Mouse (Mus musculus): ENCODE results near the gene Stab2. TPM values are rescaled to one million over a fixed set of nuclear protein-coding genes. Genes with fewer than 3 reads are reported as not detected.

The Stab2 gene
- polyA plus RNA-seq, 1 experiment from 2014 or later: 0.18 TPM

GRCm38 (mm10) chr10:87035866-87036265 lies 28.0 kb upstream of the Stab2 start:
- Histone ChIP-seq H3K27ac (no peak overlapping the region), H3K9ac (replicated peaks) (no peak overlapping the region), H3K36me3 (no peaks in the 10 kb centered on the region), H3K9me3 (no peaks in the 10 kb centered on the region), H3K27me3 (no peaks in the 10 kb centered on the region), H3K4me3 (replicated peaks) (no peak overlapping the region), H3K4me2 (no peak overlapping the region), H3K4me1 (replicated peaks) (0 out of 2 replicates have a peak, but pooled peaks cover 4% of the 10 kb centered on the region)
- WGBS: 89% methylated on average over 15 of the region's 15 CpGs
- ATAC-seq (ENCODE audit: insufficient number of reproducible peaks, insufficient read depth, low FRiP score, low TSS enrichment, low read depth): no peak

- Histone ChIP-seq H3K9ac (replicated peaks) (no peak overlapping the region), H3K9me3 (no peaks in the 10 kb centered on the region), H3K27ac (no peak overlapping the region), H3K36me3 (no peaks in the 10 kb centered on the region), H3K4me1 (replicated peaks) (0 out of 2 replicates have a peak, but pooled peaks cover 4% of the 10 kb centered on the region), H3K27me3 (no peaks in the 10 kb centered on the region), H3K4me3 (replicated peaks) (no peak overlapping the region), H3K4me2 (no peak overlapping the region)
- 90% methylated on average over 8 of the region's 8 CpGs for WGBS
- no peak for ATAC-seq (ENCODE audit: insufficient number of reproducible peaks, insufficient read depth, low FRiP score, low TSS enrichment, low read depth)
Measured at GRCm38 (mm10) chr10:87032768-87033167, 24.9 kb upstream of the Stab2 start.

- Histone ChIP-seq H3K27me3 (no peaks in the 10 kb centered on the region), H3K4me2 (no peak overlapping the region), H3K9me3 (no peaks in the 10 kb centered on the region), H3K27ac (no peak overlapping the region), H3K9ac (replicated peaks) (no peak overlapping the region), H3K4me3 (replicated peaks) (no peak overlapping the region), H3K4me1 (replicated peaks) (no peaks in the 10 kb centered on the region), H3K36me3 (no peaks in the 10 kb centered on the region)
- WGBS: 3% methylated on average over 9 of the region's 10 CpGs
- ATAC-seq (ENCODE audit: insufficient number of reproducible peaks, insufficient read depth, low FRiP score, low TSS enrichment, low read depth): no peak
Measured at GRCm38 (mm10) chr10:87024884-87025283, 17.1 kb upstream of the Stab2 start.

- Histone ChIP-seq H3K4me3 (replicated peaks) (no peak overlapping the region), H3K36me3 (no peaks in the 10 kb centered on the region), H3K9ac (replicated peaks) (no peak overlapping the region), H3K9me3 (no peaks in the 10 kb centered on the region), H3K27me3 (no peaks in the 10 kb centered on the region), H3K4me2 (no peak overlapping the region), H3K4me1 (replicated peaks) (no peaks in the 10 kb centered on the region), H3K27ac (no peak overlapping the region)
- ATAC-seq (ENCODE audit: insufficient number of reproducible peaks, insufficient read depth, low FRiP score, low TSS enrichment, low read depth): no peak
- WGBS: 74% methylated on average over 13 of the region's 16 CpGs
Measured at GRCm38 (mm10) chr10:87020711-87021110, 12.9 kb upstream of the Stab2 start.

GRCm38 (mm10) chr10:87018876-87019275 lies 11.1 kb upstream of the Stab2 start:
- no peak overlapping the region for H3K4me3 ChIP-seq (replicated peaks)
- no peaks in the 10 kb centered on the region for H3K36me3 ChIP-seq
- ATAC-seq (ENCODE audit: insufficient number of reproducible peaks, insufficient read depth, low FRiP score, low TSS enrichment, low read depth): no peak
- no peak overlapping the region for H3K27ac ChIP-seq
- no peak overlapping the region for H3K4me2 ChIP-seq
- 76% methylated on average over 9 of the region's 9 CpGs for WGBS
- H3K27me3 ChIP-seq: no peaks in the 10 kb centered on the region
- no peaks in the 10 kb centered on the region for H3K4me1 ChIP-seq (replicated peaks)
- no peak overlapping the region for H3K9ac ChIP-seq (replicated peaks)
- H3K9me3 ChIP-seq: no peaks in the 10 kb centered on the region

GRCm38 (mm10) chr10:87016151-87016692 lies 8.4 kb upstream of the Stab2 start:
- no peak overlapping the region for H3K27ac ChIP-seq
- H3K9ac ChIP-seq (replicated peaks): no peak overlapping the region
- H3K9me3 ChIP-seq: no peaks in the 10 kb centered on the region
- no peaks in the 10 kb centered on the region for H3K4me1 ChIP-seq (replicated peaks)
- WGBS: 65% methylated on average over 9 of the region's 9 CpGs
- H3K4me2 ChIP-seq: no peak overlapping the region
- H3K4me3 ChIP-seq (replicated peaks): no peak overlapping the region
- no peak for ATAC-seq (ENCODE audit: insufficient number of reproducible peaks, insufficient read depth, low FRiP score, low TSS enrichment, low read depth)
- no peaks in the 10 kb centered on the region for H3K36me3 ChIP-seq
- no peaks in the 10 kb centered on the region for H3K27me3 ChIP-seq

- no peak overlapping the region for H3K9ac ChIP-seq (replicated peaks)
- no peak overlapping the region for H3K4me3 ChIP-seq (replicated peaks)
- H3K27ac ChIP-seq: no peak overlapping the region
- H3K36me3 ChIP-seq: no peaks in the 10 kb centered on the region
- ATAC-seq (ENCODE audit: insufficient number of reproducible peaks, insufficient read depth, low FRiP score, low TSS enrichment, low read depth): no peak
- no peaks in the 10 kb centered on the region for H3K9me3 ChIP-seq
- WGBS: 76% methylated on average over 5 of the region's 5 CpGs
- no peaks in the 10 kb centered on the region for H3K27me3 ChIP-seq
- H3K4me2 ChIP-seq: no peak overlapping the region
- H3K4me1 ChIP-seq (replicated peaks): no peaks in the 10 kb centered on the region
Measured at GRCm38 (mm10) chr10:87015403-87015802, 7.6 kb upstream of the Stab2 start.

- Histone ChIP-seq H3K27ac (no peak overlapping the region), H3K9me3 (no peaks in the 10 kb centered on the region), H3K9ac (replicated peaks) (no peak overlapping the region), H3K4me3 (replicated peaks) (no peak overlapping the region), H3K4me1 (replicated peaks) (no peaks in the 10 kb centered on the region), H3K27me3 (no peaks in the 10 kb centered on the region), H3K4me2 (no peak overlapping the region), H3K36me3 (no peaks in the 10 kb centered on the region)
- ATAC-seq (ENCODE audit: insufficient number of reproducible peaks, insufficient read depth, low FRiP score, low TSS enrichment, low read depth): no peak
- 80% methylated on average over 7 of the region's 7 CpGs for WGBS
Measured at GRCm38 (mm10) chr10:87014391-87014965, 6.7 kb upstream of the Stab2 start.

- no peaks in the 10 kb centered on the region for H3K9me3 ChIP-seq
- H3K27ac ChIP-seq: no peak overlapping the region
- WGBS: 88% methylated on average over 7 of the region's 7 CpGs
- H3K9ac ChIP-seq (replicated peaks): no peak overlapping the region
- H3K4me3 ChIP-seq (replicated peaks): no peak overlapping the region
- H3K4me1 ChIP-seq (replicated peaks): no peaks in the 10 kb centered on the region
- no peak overlapping the region for H3K4me2 ChIP-seq
- ATAC-seq (ENCODE audit: insufficient number of reproducible peaks, insufficient read depth, low FRiP score, low TSS enrichment, low read depth): no peak
- no peaks in the 10 kb centered on the region for H3K36me3 ChIP-seq
- no peaks in the 10 kb centered on the region for H3K27me3 ChIP-seq
Measured at GRCm38 (mm10) chr10:87012087-87012486, 4.3 kb upstream of the Stab2 start.

GRCm38 (mm10) chr10:87008215-87008499 lies 332 bp upstream of the Stab2 start:
- H3K9me3 ChIP-seq: no peaks in the 10 kb centered on the region
- H3K4me1 ChIP-seq (replicated peaks): no peaks in the 10 kb centered on the region
- ATAC-seq (ENCODE audit: insufficient number of reproducible peaks, insufficient read depth, low FRiP score, low TSS enrichment, low read depth): no peak
- H3K9ac ChIP-seq (replicated peaks): no peak overlapping the region
- H3K4me2 ChIP-seq: no peak overlapping the region
- no peak overlapping the region for H3K27ac ChIP-seq
- H3K4me3 ChIP-seq (replicated peaks): no peak overlapping the region
- H3K36me3 ChIP-seq: no peaks in the 10 kb centered on the region
- no peaks in the 10 kb centered on the region for H3K27me3 ChIP-seq
- WGBS: 84% methylated on average over 3 of the region's 3 CpGs

- Histone ChIP-seq H3K4me3 (replicated peaks) (no peak overlapping the region), H3K9me3 (no peaks in the 10 kb centered on the region), H3K9ac (replicated peaks) (no peak overlapping the region), H3K36me3 (no peaks in the 10 kb centered on the region), H3K4me2 (no peak overlapping the region), H3K27ac (no peak overlapping the region), H3K4me1 (replicated peaks) (0 out of 2 replicates have a peak, but pooled peaks cover 4% of the 10 kb centered on the region), H3K27me3 (no peaks in the 10 kb centered on the region)
- no peak for ATAC-seq (ENCODE audit: insufficient number of reproducible peaks, insufficient read depth, low FRiP score, low TSS enrichment, low read depth)
- WGBS: 84% methylated on average over 14 of the region's 14 CpGs
Measured at GRCm38 (mm10) chr10:86992238-86992976, 15.4 kb downstream of the Stab2 start.

- Histone ChIP-seq H3K9ac (replicated peaks) (no peak overlapping the region), H3K4me2 (no peak overlapping the region), H3K27me3 (no peaks in the 10 kb centered on the region), H3K36me3 (no peaks in the 10 kb centered on the region), H3K4me3 (replicated peaks) (no peak overlapping the region), H3K9me3 (no peaks in the 10 kb centered on the region), H3K4me1 (replicated peaks) (0 out of 2 replicates have a peak, but pooled peaks cover 4% of the 10 kb centered on the region), H3K27ac (no peak overlapping the region)
- ATAC-seq (ENCODE audit: insufficient number of reproducible peaks, insufficient read depth, low FRiP score, low TSS enrichment, low read depth): no peak
- 60% methylated on average over 9 of the region's 9 CpGs for WGBS
Measured at GRCm38 (mm10) chr10:86990666-86991065, 17.2 kb downstream of the Stab2 start.
